Mouse (Mus musculus): ENCODE results near the gene Ntng2. TPM values are rescaled to one million over a fixed set of nuclear protein-coding genes. Genes with fewer than 3 reads are reported as not detected.

Gene Ntng2
- polyA plus RNA-seq, 1 experiment from 2014 or later = 10.3 TPM

DNA sequence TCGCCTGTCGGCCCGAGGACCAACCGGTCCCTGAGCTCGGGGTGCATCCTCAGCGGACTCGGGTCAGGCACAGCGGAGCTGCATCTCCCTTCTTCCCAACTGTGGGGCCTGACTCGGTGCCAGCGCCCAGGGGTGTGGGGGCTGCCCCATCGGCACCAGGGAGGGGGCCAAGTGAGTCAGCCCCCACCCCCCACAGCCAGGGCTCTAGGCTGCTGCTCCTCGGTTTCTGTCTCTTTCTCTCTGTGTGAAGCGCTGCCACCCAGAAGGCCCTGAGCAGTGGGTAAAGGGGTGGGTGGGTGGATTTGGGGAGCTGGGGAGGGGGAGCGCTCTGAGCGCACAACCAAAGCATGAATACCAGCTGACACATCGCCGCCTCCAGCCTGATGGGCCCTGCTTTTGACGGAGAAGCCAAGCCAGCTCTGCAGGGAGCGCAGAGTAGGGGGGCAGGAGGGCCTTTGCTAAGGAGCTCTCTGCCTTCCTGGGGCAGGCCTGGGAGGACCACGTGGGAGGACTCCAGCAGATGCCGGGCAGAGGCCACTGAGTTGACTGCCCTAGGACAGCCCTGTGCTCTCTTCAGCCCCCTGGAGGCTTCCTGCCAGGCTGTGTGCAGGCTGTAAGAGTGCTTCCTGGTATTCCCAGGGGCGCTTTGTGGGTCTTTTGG, 530 bp upstream of the Ntng2 start:
- H3K27ac ChIP-seq (ENCODE audit: low read length) = peak overlapping the region; percentile 92
- ATAC-seq = peak; percentile 77
- H3K4me3 ChIP-seq (replicated peaks; ENCODE audit: low read length) = peak overlapping the region; percentile 58
- H3K27me3 ChIP-seq (replicated peaks; ENCODE audit: control insufficient read depth, insufficient read depth, low read length) = peaks cover 5% of the 10 kb centered on the region; the same call in 1 of the 2 replicates
- peaks cover 37% of the 10 kb centered on the region for H3K4me1 ChIP-seq (replicated peaks; ENCODE audit: control insufficient read depth, insufficient read depth, low read length)
- WGBS = 1% methylated on average over 21 of the region's 22 CpGs
- H3K9ac ChIP-seq (replicated peaks; ENCODE audit: low read depth, low read length) = peak overlapping the region; percentile 65
- H3K36me3 ChIP-seq (ENCODE audit: control insufficient read depth, insufficient read depth) = no peaks in the 10 kb centered on the region
- H3K9me3 ChIP-seq (ENCODE audit: control insufficient read depth, low read length) = no peaks in the 10 kb centered on the region
- peak overlapping the region; percentile 81 for H3K4me2 ChIP-seq (ENCODE audit: low read length)

DNA sequence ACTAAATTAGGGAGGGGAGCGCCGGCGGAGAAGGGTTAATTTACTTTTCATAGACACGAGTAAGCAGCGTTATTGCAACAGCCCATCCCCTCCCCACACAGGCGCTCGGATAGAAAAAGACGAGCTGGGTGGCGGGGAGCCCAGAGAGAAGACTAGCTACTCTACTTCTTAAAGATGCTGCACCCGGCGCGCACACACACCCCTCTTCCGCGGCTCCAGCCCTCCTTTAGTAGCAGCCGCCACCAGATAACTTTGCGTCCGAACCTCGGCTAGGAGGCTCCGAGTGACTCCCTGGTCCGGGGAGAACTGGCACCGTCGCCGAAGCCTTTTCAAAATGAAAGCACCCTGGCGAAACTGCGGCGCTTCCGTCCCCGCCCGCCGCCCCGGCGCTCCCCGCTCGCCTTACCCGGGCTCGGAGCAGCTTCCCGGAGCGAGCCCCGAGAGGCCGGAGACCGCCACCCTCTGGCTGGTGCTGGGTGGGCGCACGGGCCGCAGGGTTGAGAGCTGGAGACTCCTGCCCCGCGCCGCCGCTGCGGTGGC, 676 bp downstream of the Ntng2 start:
- H3K4me1 ChIP-seq (replicated peaks; ENCODE audit: control insufficient read depth, insufficient read depth, low read length) = peaks cover 46% of the 10 kb centered on the region
- peak overlapping the region; percentile 58 for H3K4me3 ChIP-seq (replicated peaks; ENCODE audit: low read length)
- H3K4me2 ChIP-seq (ENCODE audit: low read length) = peak overlapping the region; percentile 81
- peak overlapping the region; percentile 92 for H3K27ac ChIP-seq (ENCODE audit: low read length)
- peak overlapping the region; percentile 65 for H3K9ac ChIP-seq (replicated peaks; ENCODE audit: low read depth, low read length)
- H3K36me3 ChIP-seq (ENCODE audit: control insufficient read depth, insufficient read depth) = no peaks in the 10 kb centered on the region
- H3K27me3 ChIP-seq (replicated peaks; ENCODE audit: control insufficient read depth, insufficient read depth, low read length) = peaks cover 5% of the 10 kb centered on the region; the same call in 1 of the 2 replicates
- WGBS = 0% methylated on average over 47 of the region's 49 CpGs
- H3K9me3 ChIP-seq (ENCODE audit: control insufficient read depth, low read length) = no peaks in the 10 kb centered on the region
- ATAC-seq = peak; percentile 27; the same call in 1 of the 2 replicates

DNA sequence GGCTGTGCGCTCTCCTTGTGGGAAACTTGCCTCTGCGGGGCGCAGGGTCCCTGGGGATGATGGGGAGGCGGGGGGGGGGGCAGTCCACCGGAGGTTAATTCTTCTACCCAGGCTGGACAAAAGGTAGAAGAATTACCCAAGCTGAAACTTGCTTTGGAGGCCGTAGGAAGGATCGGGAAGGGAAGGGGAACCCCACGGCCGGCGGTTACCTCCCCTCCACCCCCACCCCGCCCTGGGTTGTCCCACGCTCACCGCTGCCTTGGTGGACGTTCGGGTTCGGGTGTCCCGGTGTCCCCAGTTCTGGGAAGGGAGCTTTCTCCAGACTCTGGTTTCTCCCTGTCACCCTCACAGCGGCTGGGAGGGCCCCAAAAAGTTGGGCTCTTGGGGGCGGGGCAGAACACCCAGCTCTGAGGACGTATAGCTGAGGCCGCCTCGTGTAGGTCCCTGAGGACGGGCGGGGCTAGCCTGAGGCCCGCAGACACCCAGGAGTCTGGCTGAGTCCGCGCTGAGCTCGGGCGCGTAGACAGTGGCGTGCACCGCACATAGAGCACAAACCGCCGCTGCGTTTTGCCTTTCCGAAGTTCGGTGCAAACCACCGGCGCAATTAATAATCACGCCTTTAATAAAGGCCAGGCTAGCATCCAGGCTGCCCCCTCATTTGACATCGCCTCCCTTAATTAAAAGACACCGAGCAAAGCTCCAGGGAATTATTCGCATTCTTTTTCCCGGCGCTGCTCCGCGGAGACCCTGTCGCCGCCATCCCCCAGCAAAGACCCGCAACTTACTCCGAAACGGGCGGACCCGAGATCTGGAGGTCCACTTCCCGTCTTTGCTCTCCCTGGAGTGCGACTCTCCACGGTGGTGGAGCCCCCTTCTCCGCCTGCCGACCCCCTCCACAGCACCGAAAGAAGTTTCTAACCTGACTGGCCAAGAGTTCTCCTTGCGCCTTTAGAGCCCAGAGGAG, 1.4 kb downstream of the Ntng2 start:
- ATAC-seq = peak; percentile 31; the same call in 1 of the 2 replicates
- under 1% methylated on average over 61 of the region's 61 CpGs for WGBS

DNA sequence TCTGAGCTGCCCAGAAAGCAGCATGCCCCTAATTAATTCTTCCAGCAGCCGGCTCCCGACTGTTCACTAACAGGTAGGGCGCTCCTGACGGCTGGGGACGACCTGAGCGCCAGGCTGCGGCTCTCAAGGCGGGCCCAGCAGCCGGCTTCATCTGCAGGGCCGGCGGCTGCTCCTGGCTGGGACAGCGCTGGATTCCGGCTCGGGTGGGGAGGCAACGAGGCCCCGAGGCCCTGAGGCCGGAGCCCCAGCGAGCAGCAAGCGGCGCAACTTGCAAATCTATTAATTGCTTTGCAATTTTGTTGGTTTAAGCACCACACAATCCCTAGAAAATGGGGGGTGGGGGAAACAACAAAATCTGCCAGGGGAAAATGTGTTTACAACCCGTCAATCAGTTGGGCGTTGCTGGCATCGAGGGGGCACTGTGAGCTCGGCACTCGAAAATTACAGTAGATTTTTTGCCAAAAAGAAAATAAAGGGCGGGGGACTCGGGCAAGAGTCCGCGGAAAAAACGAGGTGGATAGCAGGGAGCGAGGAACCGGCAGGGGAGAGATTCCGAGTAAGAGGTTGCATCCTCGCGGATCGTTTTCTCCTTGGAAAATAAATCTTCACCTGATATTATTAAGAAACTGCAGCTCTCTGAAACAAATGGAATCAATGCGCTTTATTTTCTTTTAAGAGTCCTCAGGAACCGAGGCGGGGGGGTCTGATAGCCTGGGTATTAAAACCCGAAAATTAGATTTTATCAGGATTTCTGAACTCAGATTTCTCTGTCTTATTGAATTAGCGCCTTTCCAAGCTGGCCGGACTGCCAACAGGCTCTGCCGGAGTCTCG, 2.3 kb downstream of the Ntng2 start:
- peak; percentile 7; the same call in 1 of the 2 replicates for ATAC-seq
- Histone ChIP-seq H3K27ac (ENCODE audit: low read length) (peak overlapping the region; percentile 92), H3K9me3 (ENCODE audit: control insufficient read depth, low read length) (no peaks in the 10 kb centered on the region), H3K9ac (replicated peaks; ENCODE audit: low read depth, low read length) (peak overlapping the region; percentile 65), H3K4me3 (replicated peaks; ENCODE audit: low read length) (peak overlapping the region; percentile 58), H3K4me2 (ENCODE audit: low read length) (peak overlapping the region; percentile 81), H3K4me1 (replicated peaks; ENCODE audit: control insufficient read depth, insufficient read depth, low read length) (peaks cover 62% of the 10 kb centered on the region), H3K27me3 (replicated peaks; ENCODE audit: control insufficient read depth, insufficient read depth, low read length) (peaks cover 5% of the 10 kb centered on the region; the same call in 1 of the 2 replicates), H3K36me3 (ENCODE audit: control insufficient read depth, insufficient read depth) (no peaks in the 10 kb centered on the region)
- WGBS = under 1% methylated on average over 44 of the region's 44 CpGs

More for the DNA sequence above, 1.4 kb downstream of the Ntng2 start:
- Histone ChIP-seq H3K27me3 (replicated peaks; ENCODE audit: control insufficient read depth, insufficient read depth, low read length) (peaks cover 5% of the 10 kb centered on the region; the same call in 1 of the 2 replicates), H3K9ac (replicated peaks; ENCODE audit: low read depth, low read length) (peak overlapping the region; percentile 65), H3K9me3 (ENCODE audit: control insufficient read depth, low read length) (no peaks in the 10 kb centered on the region), H3K36me3 (ENCODE audit: control insufficient read depth, insufficient read depth) (no peaks in the 10 kb centered on the region), H3K27ac (ENCODE audit: low read length) (peak overlapping the region; percentile 92), H3K4me1 (replicated peaks; ENCODE audit: control insufficient read depth, insufficient read depth, low read length) (peaks cover 53% of the 10 kb centered on the region), H3K4me3 (replicated peaks; ENCODE audit: low read length) (peak overlapping the region; percentile 58), H3K4me2 (ENCODE audit: low read length) (peak overlapping the region; percentile 81)

DNA sequence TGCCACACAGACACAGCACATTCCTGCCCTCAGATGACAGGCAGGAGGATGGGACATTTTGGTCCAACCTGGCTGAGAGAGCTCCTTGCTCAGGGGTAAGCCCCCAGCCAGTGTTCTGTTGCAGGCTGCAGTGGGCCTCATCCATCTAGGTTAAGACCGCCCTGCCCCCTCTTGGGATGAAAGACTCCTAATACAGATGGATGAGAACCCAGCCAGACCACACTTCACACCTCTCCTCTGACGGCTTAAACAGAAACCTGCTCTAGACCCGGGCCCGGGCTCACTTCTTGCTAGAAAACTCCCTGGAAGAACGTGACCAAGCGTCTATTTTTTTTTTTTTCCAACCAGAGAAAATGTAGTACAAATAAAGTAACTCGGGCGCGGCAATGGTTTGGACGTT, 3.0 kb downstream of the Ntng2 start:
- Histone ChIP-seq H3K27ac (ENCODE audit: low read length) (peak overlapping the region; percentile 92), H3K9ac (replicated peaks; ENCODE audit: low read depth, low read length) (peak overlapping the region; percentile 65), H3K27me3 (replicated peaks; ENCODE audit: control insufficient read depth, insufficient read depth, low read length) (peaks cover 5% of the 10 kb centered on the region; the same call in 1 of the 2 replicates), H3K9me3 (ENCODE audit: control insufficient read depth, low read length) (no peaks in the 10 kb centered on the region), H3K4me2 (ENCODE audit: low read length) (peak overlapping the region; percentile 81), H3K4me1 (replicated peaks; ENCODE audit: control insufficient read depth, insufficient read depth, low read length) (peaks cover 67% of the 10 kb centered on the region), H3K4me3 (replicated peaks; ENCODE audit: low read length) (peak overlapping the region; percentile 58), H3K36me3 (ENCODE audit: control insufficient read depth, insufficient read depth) (no peaks in the 10 kb centered on the region)
- no peak for ATAC-seq
- WGBS = 3% methylated on average over 10 of the region's 10 CpGs

DNA sequence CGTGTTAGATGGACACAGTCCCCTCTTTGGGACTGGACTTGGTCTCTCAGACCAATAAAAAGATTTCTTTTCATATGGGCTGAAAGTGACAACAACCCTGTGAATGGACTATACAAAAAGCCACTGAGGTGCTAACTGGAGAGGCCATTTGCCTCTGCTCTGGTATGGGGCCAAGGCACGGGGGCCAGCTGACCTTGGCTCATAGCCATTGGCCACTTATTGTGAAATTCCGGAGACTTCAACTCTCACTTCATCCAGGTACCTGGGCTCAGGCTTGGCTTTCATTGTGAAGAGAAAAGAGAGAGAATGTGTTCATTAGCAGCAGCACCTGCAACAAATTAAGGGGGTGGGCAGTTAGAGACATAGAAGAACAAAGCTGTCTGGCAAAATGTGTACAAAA, 4.3 kb downstream of the Ntng2 start:
- H3K4me3 ChIP-seq (replicated peaks; ENCODE audit: low read length) = no peak overlapping the region
- peaks cover 65% of the 10 kb centered on the region for H3K4me1 ChIP-seq (replicated peaks; ENCODE audit: control insufficient read depth, insufficient read depth, low read length)
- H3K9me3 ChIP-seq (ENCODE audit: control insufficient read depth, low read length) = peaks cover 5% of the 10 kb centered on the region
- H3K9ac ChIP-seq (replicated peaks; ENCODE audit: low read depth, low read length) = no peak overlapping the region
- no peak overlapping the region for H3K27ac ChIP-seq (ENCODE audit: low read length)
- 46% methylated on average over 3 of the region's 3 CpGs for WGBS
- 0 out of 2 replicates have a peak, but pooled peaks cover 4% of the 10 kb centered on the region for H3K36me3 ChIP-seq (ENCODE audit: control insufficient read depth, insufficient read depth)
- H3K27me3 ChIP-seq (replicated peaks; ENCODE audit: control insufficient read depth, insufficient read depth, low read length) = peaks cover 5% of the 10 kb centered on the region; the same call in 1 of the 2 replicates
- ATAC-seq = no peak
- H3K4me2 ChIP-seq (ENCODE audit: low read length) = no peak overlapping the region

DNA sequence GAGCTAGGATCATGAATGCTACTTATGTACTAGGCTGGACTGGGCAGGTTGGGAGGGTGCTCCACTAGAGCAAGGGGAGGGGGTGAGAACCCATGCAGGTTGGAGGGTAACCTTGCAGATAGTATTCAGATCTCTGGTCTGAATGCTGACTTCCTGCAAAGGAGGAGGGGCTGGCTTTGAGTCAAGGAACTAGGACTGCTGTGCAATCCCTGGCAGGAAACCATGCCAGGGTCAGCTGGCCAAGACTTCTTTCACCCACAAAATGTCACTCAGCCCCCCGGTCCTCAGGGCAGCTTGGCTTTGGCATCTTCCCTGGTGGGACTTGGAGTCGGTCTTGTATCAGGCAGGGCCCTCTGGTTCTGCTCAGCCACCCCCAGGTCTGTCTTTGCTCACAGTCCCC, 5.4 kb downstream of the Ntng2 start:
- ATAC-seq = no peak
- Histone ChIP-seq H3K9ac (replicated peaks; ENCODE audit: low read depth, low read length) (no peak overlapping the region), H3K9me3 (ENCODE audit: control insufficient read depth, low read length) (peaks cover 5% of the 10 kb centered on the region), H3K4me1 (replicated peaks; ENCODE audit: control insufficient read depth, insufficient read depth, low read length) (peaks cover 58% of the 10 kb centered on the region), H3K4me2 (ENCODE audit: low read length) (no peak overlapping the region), H3K27me3 (replicated peaks; ENCODE audit: control insufficient read depth, insufficient read depth, low read length) (peaks cover 5% of the 10 kb centered on the region; the same call in 1 of the 2 replicates), H3K4me3 (replicated peaks; ENCODE audit: low read length) (no peak overlapping the region), H3K27ac (ENCODE audit: low read length) (no peak overlapping the region), H3K36me3 (ENCODE audit: control insufficient read depth, insufficient read depth) (0 out of 2 replicates have a peak, but pooled peaks cover 4% of the 10 kb centered on the region)
- 59% methylated on average over 2 of the region's 2 CpGs for WGBS

DNA sequence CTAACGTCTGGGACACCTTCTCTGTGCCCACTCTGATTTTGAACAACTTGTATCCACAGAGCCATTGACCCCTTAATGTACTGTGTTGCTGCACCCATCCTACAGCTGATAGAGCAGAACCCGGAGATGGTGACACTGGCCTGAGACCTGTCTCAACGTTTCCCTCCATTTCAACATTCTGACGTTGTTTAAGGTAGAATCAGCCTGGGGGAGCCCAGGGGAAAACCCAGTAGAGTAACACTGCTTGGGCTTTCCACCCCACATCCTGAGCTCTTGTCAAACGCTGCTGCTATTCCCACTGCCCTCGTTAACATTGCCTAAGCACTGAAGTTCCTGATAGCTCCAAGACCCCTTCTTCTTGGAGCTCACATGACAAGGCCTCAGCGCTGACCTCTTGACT, 5.9 kb downstream of the Ntng2 start:
- Histone ChIP-seq H3K27me3 (replicated peaks; ENCODE audit: control insufficient read depth, insufficient read depth, low read length) (peaks cover 5% of the 10 kb centered on the region; the same call in 1 of the 2 replicates), H3K4me1 (replicated peaks; ENCODE audit: control insufficient read depth, insufficient read depth, low read length) (peaks cover 58% of the 10 kb centered on the region), H3K9ac (replicated peaks; ENCODE audit: low read depth, low read length) (no peak overlapping the region), H3K27ac (ENCODE audit: low read length) (no peak overlapping the region), H3K4me3 (replicated peaks; ENCODE audit: low read length) (no peak overlapping the region), H3K9me3 (ENCODE audit: control insufficient read depth, low read length) (peaks cover 5% of the 10 kb centered on the region), H3K4me2 (ENCODE audit: low read length) (peak overlapping the region; percentile 5; the same call in 1 of the 2 replicates), H3K36me3 (ENCODE audit: control insufficient read depth, insufficient read depth) (0 out of 2 replicates have a peak, but pooled peaks cover 4% of the 10 kb centered on the region)
- WGBS = 76% methylated on average over 7 of the region's 7 CpGs
- no peak for ATAC-seq
